Mouse (Mus musculus) forebrain, embryonic 11.5 days (tissue): ENCODE measurements around the gene Pawr. TPM values are rescaled to one million over a fixed set of nuclear protein-coding genes. Genes with fewer than 3 reads are reported as not detected.

Source experiments
- ATAC-seq: fragments of 200-750 bp; cut with Nextera tagmentation; replicated peaks from 2 replicates; pipeline ENCODE4 v1.8.0; 2017; ENCODE audit warnings: moderate TSS enrichment; ENCODE audit not compliant: low FRiP score
- DNase-seq: peaks from one replicate; pipeline ENCODE4 v3.0.0-alpha.2; 2017; ENCODE audit warnings: low spot score
- H3K27ac ChIP-seq: fragments of 300-500 bp; sonication (generic); 2 replicates; pipeline ENCODE4 v1.5.1; 2014; ENCODE audit warnings: low read depth, low read length
- H3K27me3 ChIP-seq: fragments of 300-500 bp; sonication (generic); 2 replicates; pipeline ENCODE4 v1.6.1; 2014; ENCODE audit warnings: mild to moderate bottlenecking, low read length, mixed read lengths; ENCODE audit not compliant: control insufficient read depth, insufficient read depth
- H3K36me3 ChIP-seq: fragments of 300-500 bp; sonication (generic); 2 replicates; pipeline ENCODE4 v1.6.1; 2014; ENCODE audit warnings: mild to moderate bottlenecking, low read length, moderate library complexity, mixed read lengths; ENCODE audit not compliant: control insufficient read depth, insufficient read depth
- H3K4me1 ChIP-seq: fragments of 300-500 bp; sonication (generic); replicated peaks from 2 replicates; pipeline ENCODE4 v1.6.1; 2014; ENCODE audit warnings: low read length, mixed read lengths; ENCODE audit not compliant: control insufficient read depth, insufficient read depth
- H3K4me2 ChIP-seq: fragments of 300-500 bp; sonication (generic); 2 replicates; pipeline ENCODE4 v1.6.1; 2014; ENCODE audit warnings: low read depth, mild to moderate bottlenecking, low read length, moderate library complexity, mixed read lengths; ENCODE audit not compliant: severe bottlenecking
- H3K4me3 ChIP-seq: fragments of 300-500 bp; sonication (generic); 2 replicates; pipeline ENCODE4 v1.5.1; 2014; ENCODE audit warnings: low read depth, low read length
- H3K9ac ChIP-seq: fragments of 300-500 bp; sonication (generic); 2 replicates; pipeline ENCODE4 v1.6.1; 2014; ENCODE audit warnings: low read length
- H3K9me3 ChIP-seq: fragments of 300-500 bp; sonication (generic); 2 replicates; pipeline ENCODE4 v1.6.1; 2016; ENCODE audit warnings: low read length, mixed read lengths; ENCODE audit not compliant: control insufficient read depth
- WGBS: fragments of 180-500 bp; shearing (Covaris S2); extraction: QIAGEN DNeasy Blood & Tissue Kit; methylation state at CpG from one replicate; pipeline ENCODE4 v1.1.7; 2014; 5-methylcytosine and 5-hydroxymethylcytosine counted together
- polyA plus RNA-seq: library from polyadenylated mRNA; unstranded; fragments of >200 nt; fragmentation: Nextera tagmentation; extraction: Ambion mirVana; gene quantifications from 2 replicates; pipeline ENCODE4 v1.2.1, GENCODE M21; 2014

Pawr gene
- polyA plus RNA-seq, 1 experiment from 2014 or later = 18.3 TPM

- 0 out of 2 replicates have a peak, but pooled peaks cover 2% of the 10 kb centered on the region for H3K4me1 ChIP-seq
- H3K27me3 ChIP-seq = no peaks in the 10 kb centered on the region
- DNase-seq (no peak), ATAC-seq (no peak)
- no peaks in the 10 kb centered on the region for H3K9me3 ChIP-seq
- H3K4me2 ChIP-seq = no peak overlapping the region
- H3K36me3 ChIP-seq = no peaks in the 10 kb centered on the region
- H3K9ac ChIP-seq = no peak overlapping the region
- no peak overlapping the region for H3K4me3 ChIP-seq
- no peak overlapping the region for H3K27ac ChIP-seq
- WGBS = 90% methylated on average over 4 of the region's 4 CpGs
Observed at GRCm38 (mm10) chr10:108394306-108394705, 62.4 kb downstream of the Pawr start.

GRCm38 (mm10) chr10:108395229-108395628 lies 63.3 kb downstream of the Pawr start:
- 95% methylated on average over 12 of the region's 12 CpGs for WGBS
- DNase-seq (no peak), ATAC-seq (no peak)
- Histone ChIP-seq H3K4me3 (no peak overlapping the region), H3K27ac (no peak overlapping the region), H3K36me3 (no peaks in the 10 kb centered on the region), H3K27me3 (no peaks in the 10 kb centered on the region), H3K4me2 (no peak overlapping the region), H3K4me1 (no peaks in the 10 kb centered on the region), H3K9me3 (no peaks in the 10 kb centered on the region), H3K9ac (no peak overlapping the region)

- H3K4me1 ChIP-seq = no peaks in the 10 kb centered on the region
- no peak for DNase-seq
- WGBS = 95% methylated on average over 14 of the region's 14 CpGs
- no peak overlapping the region for H3K4me2 ChIP-seq
- no peaks in the 10 kb centered on the region for H3K36me3 ChIP-seq
- no peak overlapping the region for H3K4me3 ChIP-seq
- no peak for ATAC-seq
- H3K27ac ChIP-seq = no peak overlapping the region
- H3K9me3 ChIP-seq = no peaks in the 10 kb centered on the region
- H3K27me3 ChIP-seq = no peaks in the 10 kb centered on the region
- no peak overlapping the region for H3K9ac ChIP-seq
Observed at GRCm38 (mm10) chr10:108395647-108396046, 63.7 kb downstream of the Pawr start.

- H3K27ac ChIP-seq = no peak overlapping the region
- DNase-seq = no peak
- no peak overlapping the region for H3K9ac ChIP-seq
- no peak overlapping the region for H3K4me3 ChIP-seq
- no peaks in the 10 kb centered on the region for H3K27me3 ChIP-seq
- no peaks in the 10 kb centered on the region for H3K4me1 ChIP-seq
- H3K9me3 ChIP-seq = no peaks in the 10 kb centered on the region
- no peak overlapping the region for H3K4me2 ChIP-seq
- no peak for ATAC-seq
- no peaks in the 10 kb centered on the region for H3K36me3 ChIP-seq
- WGBS = 83% methylated on average over 4 of the region's 4 CpGs
Observed at GRCm38 (mm10) chr10:108402751-108403150, 70.8 kb downstream of the Pawr start.

GRCm38 (mm10) chr10:108403366-108403865 lies 71.5 kb downstream of the Pawr start:
- no peak overlapping the region for H3K4me3 ChIP-seq
- no peaks in the 10 kb centered on the region for H3K9me3 ChIP-seq
- DNase-seq = no peak
- no peaks in the 10 kb centered on the region for H3K4me1 ChIP-seq
- no peak overlapping the region for H3K27ac ChIP-seq
- H3K9ac ChIP-seq = no peak overlapping the region
- no peaks in the 10 kb centered on the region for H3K27me3 ChIP-seq
- WGBS = 91% methylated on average over 4 of the region's 4 CpGs
- no peak for ATAC-seq
- no peaks in the 10 kb centered on the region for H3K36me3 ChIP-seq
- no peak overlapping the region for H3K4me2 ChIP-seq

GRCm38 (mm10) chr10:108404087-108404486 lies 72.2 kb downstream of the Pawr start:
- no peaks in the 10 kb centered on the region for H3K27me3 ChIP-seq
- no peak for DNase-seq
- H3K9ac ChIP-seq = no peak overlapping the region
- no peaks in the 10 kb centered on the region for H3K9me3 ChIP-seq
- 91% methylated on average over 9 of the region's 9 CpGs for WGBS
- H3K36me3 ChIP-seq = no peaks in the 10 kb centered on the region
- no peak overlapping the region for H3K27ac ChIP-seq
- ATAC-seq = no peak
- H3K4me2 ChIP-seq = no peak overlapping the region
- H3K4me3 ChIP-seq = no peak overlapping the region
- no peaks in the 10 kb centered on the region for H3K4me1 ChIP-seq

- Histone ChIP-seq H3K9me3 (no peaks in the 10 kb centered on the region), H3K36me3 (no peaks in the 10 kb centered on the region), H3K9ac (no peak overlapping the region), H3K27ac (no peak overlapping the region), H3K4me1 (no peaks in the 10 kb centered on the region), H3K4me2 (no peak overlapping the region), H3K4me3 (no peak overlapping the region), H3K27me3 (no peaks in the 10 kb centered on the region)
- WGBS = 78% methylated on average over 8 of the region's 8 CpGs
- no peak for ATAC-seq
- no peak for DNase-seq
Observed at GRCm38 (mm10) chr10:108405076-108405475, 73.2 kb downstream of the Pawr start.

- 90% methylated on average over 7 of the region's 7 CpGs for WGBS
- Histone ChIP-seq H3K4me2 (no peak overlapping the region), H3K27me3 (no peaks in the 10 kb centered on the region), H3K4me3 (no peak overlapping the region), H3K9ac (no peak overlapping the region), H3K27ac (no peak overlapping the region), H3K4me1 (no peaks in the 10 kb centered on the region), H3K9me3 (no peaks in the 10 kb centered on the region), H3K36me3 (no peaks in the 10 kb centered on the region)
- ATAC-seq = no peak
- no peak for DNase-seq
Observed at GRCm38 (mm10) chr10:108405931-108406330, 74.0 kb downstream of the Pawr start.
